Mouse (Mus musculus) cerebellum, adult 9-11 months (tissue): ENCODE measurements around the gene Olfr259.

Experiments
- DNase-seq: peaks from one replicate; pipeline ENCODE4 v3.0.0; 2022

Olfr259 gene

DNA sequence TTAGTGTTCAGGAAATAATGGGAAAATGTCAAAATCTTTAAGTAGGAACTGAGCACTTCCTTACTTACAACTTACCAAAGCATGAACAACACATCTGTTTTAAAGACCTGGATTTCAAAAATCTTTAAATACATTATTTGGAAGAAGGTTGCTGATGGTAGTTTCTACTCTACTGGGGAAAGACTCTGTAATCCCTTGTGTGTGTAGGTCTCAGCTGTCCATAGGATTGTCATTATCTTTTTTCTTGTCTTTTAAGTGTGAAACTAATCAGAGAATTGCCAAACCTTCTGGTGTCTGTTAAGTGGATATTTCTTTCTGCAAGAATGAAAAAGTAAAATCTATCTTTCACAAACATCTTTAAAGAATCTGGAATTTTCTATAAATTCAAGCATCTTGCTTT, at the start of gene Olfr259:
Gene Olfr259 (minus strand): TSS at position 101 of the 400 bp plus-strand sequence.
- no peak for DNase-seq

DNA sequence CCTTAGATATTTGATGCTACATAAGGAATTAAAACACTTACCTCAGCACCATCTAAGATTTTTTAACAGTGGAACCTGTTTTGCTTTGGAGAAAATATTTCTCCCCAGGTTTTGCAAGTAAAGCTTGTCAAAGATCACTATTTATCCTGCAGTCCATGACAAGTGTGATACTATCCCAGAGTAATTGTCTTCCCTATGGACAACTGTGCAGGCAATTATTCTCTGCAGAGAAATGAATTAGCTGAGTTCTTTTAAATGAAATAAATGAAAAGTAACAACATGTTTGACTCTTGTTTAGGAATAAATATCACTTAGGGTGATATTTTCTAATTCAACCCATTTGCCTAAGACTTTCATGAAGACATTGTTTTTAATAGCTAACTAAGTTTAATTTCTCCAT, 38.2 kb upstream of the Olfr259 start, which contains the start of gene Olfr1111:
Gene Olfr1111 (minus strand): TSS at position 101 of the 400 bp plus-strand sequence.
- DNase-seq = no peak

DNA sequence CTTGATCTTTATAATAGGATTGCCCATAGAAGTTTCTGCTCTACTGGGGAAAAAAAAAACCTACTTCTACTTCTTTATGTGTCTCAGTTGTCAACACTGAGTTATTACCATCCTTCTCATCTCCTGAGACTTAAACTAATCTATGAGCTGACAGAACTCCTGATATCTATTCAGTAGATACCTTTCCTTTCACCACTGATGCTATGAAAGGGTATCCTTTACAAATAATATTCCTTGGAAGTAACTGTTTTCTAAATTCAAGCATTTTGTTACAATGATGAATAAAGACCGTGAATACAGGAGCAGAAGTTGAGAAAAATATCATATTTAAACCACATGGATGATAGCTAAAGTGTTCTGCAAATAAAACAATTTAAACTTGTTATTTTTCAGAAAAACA, 25.8 kb upstream of the Olfr259 start, which contains the start of gene Olfr1110:
Gene Olfr1110 (minus strand): TSS at position 101 of the 400 bp plus-strand sequence.
- no peak for DNase-seq

DNA sequence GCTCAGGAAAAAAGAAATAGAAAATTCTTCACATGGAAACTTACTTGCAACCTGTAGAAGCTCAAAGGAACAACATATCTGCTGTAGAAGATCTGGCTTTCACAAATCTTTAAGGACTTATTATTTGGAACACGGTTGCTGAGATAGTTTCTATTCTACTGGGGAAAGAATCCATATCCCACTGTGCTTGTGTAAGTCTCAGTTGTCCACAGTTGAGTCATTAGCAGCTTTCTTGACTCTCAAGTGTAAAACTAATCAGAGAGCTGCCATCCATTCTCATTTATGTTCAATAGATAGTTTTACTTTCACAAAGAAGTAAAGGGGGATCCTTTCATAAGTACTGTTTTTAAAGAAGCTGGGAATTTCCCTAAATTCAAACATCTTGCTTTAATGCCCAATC, 18.5 kb downstream of the Olfr259 start, which contains the start of gene Olfr1109:
Gene Olfr1109 (minus strand): TSS at position 101 of the 400 bp plus-strand sequence.
- no peak for DNase-seq

DNA sequence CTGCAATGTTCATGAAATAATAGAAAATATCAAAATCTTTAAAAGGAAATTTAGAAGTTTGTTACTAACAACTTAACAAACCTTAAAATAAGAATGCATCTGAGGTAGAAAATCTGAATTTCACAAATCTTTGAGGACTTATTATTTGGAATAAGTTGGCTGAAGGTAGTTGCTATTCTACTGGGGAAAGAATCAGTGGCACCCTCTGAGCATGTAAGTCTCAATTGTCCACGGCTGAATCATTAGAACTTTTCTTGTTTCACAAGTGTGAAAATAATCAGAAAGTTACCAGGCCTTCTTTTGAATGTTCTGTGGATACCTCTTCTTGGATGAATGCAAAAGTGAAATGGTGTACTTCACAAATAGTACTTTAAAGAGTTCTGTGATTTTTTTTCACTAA, 38.6 kb downstream of the Olfr259 start, which contains the start of gene Olfr1107:
Gene Olfr1107 (minus strand): TSS at position 101 of the 400 bp plus-strand sequence.
- no peak for DNase-seq
